Comparison of ENCODE assay signal across 24 mouse cellular contexts in genomic region chr5:139627552-139627951, GRCm38 (mm10).
A peak's percentile ranks its signal among the peaks of the same experiment; 100 is the strongest.
DNase-seq lines count a peak whose midpoint lies in the region; ATAC-seq and TF ChIP-seq lines count a peak whose summit lies in the region.
"Had no signal": no experiment of that assay in that cellular context is flagged by ENCODE, and none has a peak within 500 bp of the region (broad histone marks: within the 10 kb centered on the region; RNA-seq: fewer than 3 reads in every experiment).

No protein-coding gene starts in this region.

- H3K79me2 ChIP-seq in heart, adult 2 months (replicated peaks; ENCODE audit: control insufficient read depth, insufficient read depth, low read length): no peaks in the 10 kb centered on the region

- peak; percentile 8 to 20 for DNase-seq in heart, postnatal 10 days
- no peak for DNase-seq in heart, adult 2 months
- peak; percentile 30 to 57 for DNase-seq in kidney, adult 8-10 months
- peak; percentile 66 for DNase-seq in large intestine, adult 2 months (ENCODE audit: low read depth, low spot score)
- no peak for DNase-seq in frontal cortex, adult 2 months (ENCODE audit: extremely low spot score in 1 of 2, low spot score in 1 of 2)
- no peak for DNase-seq in c-Kit-positive CD71-positive TER-119-positive erythroid progenitor cells, embryonic 14.5 days (ENCODE audit: low spot score)
- DNase-seq: adrenal gland, adult 8-10 months; B cell, adult 2 months; cerebellum, adult 9-10 months; gastrocnemius, postnatal 25 days; layer of hippocampus, postnatal 36 days; liver, embryonic 13.5 days; lung, adult 2 months; lung, postnatal 14 days; thymus, postnatal 14 days had no signal

- no peak for TF ChIP-seq EP300 in heart, adult 2 months (IDR thresholded peaks at IDR 0.05; ENCODE audit: insufficient read depth, low read depth, low read length)

- H3K36me3 ChIP-seq in heart, adult 2 months (ENCODE audit: control insufficient read depth, insufficient read depth, low read length): no peaks in the 10 kb centered on the region
- H3K36me3 ChIP-seq in intestine, embryonic 15.5 days: no peaks in the 10 kb centered on the region
- H3K36me3 ChIP-seq: G1E; heart, embryonic 15.5 days; hindbrain, embryonic 15.5 days; limb, embryonic 12.5 days; liver, embryonic 13.5 days; neural tube, embryonic 15.5 days had no signal

- intact Hi-C loops in heart, postnatal 10 days (cut with DNase I): no loop called here
- intact Hi-C loops in heart, adult 2 months (cut with DNase I): no loop called here

- H3K4me3 ChIP-seq in heart, adult 2 months: no peak overlapping the region
- H3K4me3 ChIP-seq in intestine, embryonic 15.5 days (replicated peaks): no peak overlapping the region
- H3K4me3 ChIP-seq: heart, embryonic 15.5 days; hindbrain, embryonic 15.5 days; limb, embryonic 12.5 days; liver, embryonic 13.5 days; neural tube, embryonic 15.5 days had no signal

- H3K27me3 ChIP-seq in heart, adult 2 months (ENCODE audit: control insufficient read depth, insufficient read depth, low read length): no peaks in the 10 kb centered on the region
- no peaks in the 10 kb centered on the region for H3K27me3 ChIP-seq in intestine, embryonic 15.5 days (replicated peaks)
- H3K27me3 ChIP-seq: hindbrain, embryonic 15.5 days; liver, embryonic 13.5 days had no signal

- H3K9me3 ChIP-seq in intestine, embryonic 15.5 days: no peaks in the 10 kb centered on the region
- H3K9me3 ChIP-seq: G1E; heart, embryonic 15.5 days; hindbrain, embryonic 15.5 days; liver, embryonic 13.5 days; neural tube, embryonic 15.5 days had no signal

- no peak for TF ChIP-seq POLR2A in heart, adult 2 months (IDR thresholded peaks at IDR 0.05; ENCODE audit: insufficient read depth, low read depth, low read length)

- WGBS in heart, adult 2 months: 39% methylated on average over 1 of the region's 1 CpGs
- WGBS in intestine, embryonic 15.5 days: 50% methylated on average over 1 of the region's 1 CpGs
- WGBS in large intestine, adult 2 months: 17% methylated on average over 1 of the region's 1 CpGs

- no peak overlapping the region for H3K9ac ChIP-seq in heart, adult 2 months (ENCODE audit: low read depth, low read length)
- H3K9ac ChIP-seq in intestine, embryonic 15.5 days: no peak overlapping the region
- H3K9ac ChIP-seq: heart, embryonic 15.5 days; hindbrain, embryonic 15.5 days; limb, embryonic 12.5 days; liver, embryonic 13.5 days; neural tube, embryonic 15.5 days had no signal

- H3K4me1 ChIP-seq in heart, adult 2 months (ENCODE audit: control insufficient read depth, insufficient read depth, low read length): no peaks in the 10 kb centered on the region
- no peaks in the 10 kb centered on the region for H3K4me1 ChIP-seq in intestine, embryonic 15.5 days (replicated peaks)
- H3K4me1 ChIP-seq: heart, embryonic 15.5 days; limb, embryonic 12.5 days; liver, embryonic 13.5 days had no signal

- H3K27ac ChIP-seq in heart, adult 2 months: no peak overlapping the region
- no peak overlapping the region for H3K27ac ChIP-seq in intestine, embryonic 15.5 days
- H3K27ac ChIP-seq: heart, embryonic 15.5 days; hindbrain, embryonic 15.5 days; limb, embryonic 12.5 days; liver, embryonic 13.5 days; neural tube, embryonic 15.5 days had no signal

- no peak overlapping the region for H3K4me2 ChIP-seq in intestine, embryonic 15.5 days (replicated peaks)
- H3K4me2 ChIP-seq: heart, embryonic 15.5 days; hindbrain, embryonic 15.5 days; limb, embryonic 12.5 days; liver, embryonic 13.5 days; midbrain, embryonic 11.5 days; neural tube, embryonic 15.5 days had no signal

- no peak for TF ChIP-seq CTCF in heart, adult 2 months (IDR thresholded peaks at IDR 0.05)

- peak; percentile 56 for ATAC-seq in intestine, embryonic 15.5 days
- ATAC-seq: forebrain, embryonic 14.5 days; Patski had no signal

Comparison
In these comparisons a context has a peak if more than half of its experiments do, and no peak if none do; other contexts are left out.
1. DNase-seq: peak in heart, postnatal 10 days (2 of 2), kidney, adult 8-10 months (2 of 2) and large intestine, adult 2 months (single experiment); none in heart, adult 2 months (0 of 2), frontal cortex, adult 2 months (0 of 2) and c-Kit-positive CD71-positive TER-119-positive erythroid progenitor cells, embryonic 14.5 days (single experiment).